Mouse (Mus musculus) cerebellum, postnatal 36 days (tissue): ENCODE data around the gene Eif2ak4.

Experiments
- DNase-seq, 2 experiments: peaks; one replicate each; pipeline ENCODE4 v3.0.0; 2021 to 2022; ENCODE audit warnings: mixed read lengths in 2 of 2

The Eif2ak4 gene

DNA sequence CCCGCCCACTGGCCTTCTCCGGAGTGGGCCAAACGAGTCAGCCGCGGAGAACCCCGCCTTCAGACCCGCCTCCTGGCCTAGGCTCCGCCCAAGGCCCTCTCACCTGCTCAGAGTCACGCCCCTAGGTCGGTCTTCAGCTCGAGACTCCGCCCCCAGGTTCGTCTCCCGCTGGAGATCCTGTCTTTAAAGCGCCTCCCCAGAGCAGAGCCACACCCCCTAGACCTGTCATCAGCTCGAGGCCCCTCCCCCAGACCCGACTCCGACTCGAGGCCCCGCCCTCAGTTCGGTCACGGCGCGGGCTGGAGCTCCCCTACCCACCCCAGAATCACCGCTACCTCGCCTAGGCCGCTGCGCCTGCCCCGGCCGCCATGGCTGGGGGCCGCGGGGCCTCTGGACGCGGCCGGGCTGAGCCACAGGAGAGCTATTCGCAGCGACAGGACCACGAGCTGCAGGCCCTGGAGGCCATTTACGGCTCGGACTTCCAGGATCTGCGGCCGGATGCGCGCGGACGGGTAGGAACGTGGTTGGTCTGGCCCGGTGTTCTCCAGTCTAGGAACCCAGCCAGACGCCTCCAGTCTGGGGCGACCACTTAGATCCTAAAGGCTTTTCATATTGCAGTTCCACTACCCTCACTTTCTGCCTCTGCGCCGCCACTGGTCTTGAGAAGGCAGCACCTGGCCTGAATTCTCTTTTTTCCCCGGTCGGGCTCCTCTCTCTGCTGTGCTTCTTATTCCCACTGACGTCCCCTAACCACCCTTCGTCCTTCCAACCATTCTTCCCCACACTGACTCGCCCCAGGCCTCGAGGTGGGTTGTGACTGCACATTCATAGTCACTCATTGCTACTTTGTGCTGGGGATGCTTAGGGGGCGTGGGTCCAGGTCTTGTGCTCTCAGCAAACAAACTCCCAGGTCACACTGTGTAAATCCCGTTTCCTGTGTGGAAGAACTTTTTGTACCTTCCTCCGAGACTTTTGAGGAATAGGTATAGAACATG is at the start of gene Eif2ak4:
Gene Eif2ak4, plus strand, starts transcription at position 278 of the 995 bp plus-strand sequence.
- peak; percentile 98 to 99 for DNase-seq

- DNase-seq, result no peak
These were observed 47.1 kb upstream of the Eif2ak4 start for GRCm38 (mm10) chr2:118341295-118341694.

DNA sequence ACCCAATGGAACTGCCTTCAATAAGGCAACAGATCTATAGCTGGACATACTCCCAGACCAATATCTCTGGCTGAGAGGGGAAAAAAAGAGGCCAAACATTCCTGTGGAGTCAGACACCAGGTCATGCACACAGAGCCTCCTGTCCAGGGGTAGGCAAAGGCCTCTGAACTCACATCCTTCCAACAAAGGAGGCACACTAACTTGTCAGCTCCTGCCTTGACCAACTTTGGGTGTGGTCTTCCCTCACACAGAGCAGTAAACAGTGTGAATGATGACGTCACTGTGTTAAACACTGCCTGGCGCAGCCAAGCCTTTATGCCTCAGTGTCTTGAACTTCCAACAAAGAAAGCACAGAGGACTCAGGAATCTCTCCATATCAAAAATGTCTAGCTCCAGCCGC is 44.5 kb upstream of the Eif2ak4 start:
- no peak for DNase-seq

DNA sequence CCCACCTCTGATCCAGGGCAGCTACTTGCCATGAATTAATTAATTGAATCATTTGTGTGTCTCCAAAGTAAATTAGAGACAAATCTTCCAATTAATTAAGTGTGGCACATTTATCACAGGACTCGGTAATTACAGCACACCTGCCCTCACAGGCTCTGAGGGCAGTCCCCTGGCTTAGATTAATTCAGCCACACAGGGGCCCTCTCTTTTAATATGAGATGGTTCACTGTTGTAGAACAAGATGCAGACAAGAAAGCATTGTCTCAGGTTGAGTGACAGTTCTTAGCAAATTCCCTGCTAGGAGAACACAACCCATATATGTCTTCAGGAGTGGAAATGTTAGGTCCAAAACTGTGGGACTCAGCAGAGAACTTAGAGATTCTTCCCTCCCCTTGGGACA is 42.9 kb upstream of the Eif2ak4 start:
- no peak for DNase-seq

- DNase-seq, result no peak
These were observed 34.9 kb upstream of the Eif2ak4 start for GRCm38 (mm10) chr2:118353498-118353897.

- DNase-seq, result no peak
These were observed 34.5 kb upstream of the Eif2ak4 start for GRCm38 (mm10) chr2:118353916-118354403.

DNA sequence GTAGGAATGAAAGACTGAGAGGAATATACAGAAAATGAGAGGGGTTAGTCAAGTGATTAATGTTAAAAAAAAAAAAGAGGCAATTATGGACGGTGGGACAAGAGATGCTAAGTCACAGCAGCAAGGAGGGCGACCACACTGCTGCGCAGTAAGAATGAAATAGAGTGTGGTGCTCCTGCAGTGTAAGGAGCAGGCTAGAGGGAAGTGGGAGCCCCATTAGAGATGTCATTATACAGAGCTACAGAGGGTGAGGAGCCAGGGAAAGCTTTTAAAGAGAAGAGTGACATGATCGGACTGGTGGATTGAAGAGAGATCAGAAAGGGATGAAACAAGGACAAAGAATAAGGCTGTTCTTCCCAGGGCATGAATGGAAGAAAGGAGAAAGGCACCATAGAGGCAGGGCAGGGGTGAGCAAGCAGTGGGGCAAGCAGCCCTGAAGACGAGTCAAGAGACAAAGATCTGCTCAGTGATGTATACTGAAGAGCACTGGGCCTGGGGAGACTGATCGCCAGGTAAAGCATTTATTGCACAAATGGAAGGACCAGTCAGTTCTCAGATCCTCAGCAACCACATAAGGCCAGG is 33.2 kb upstream of the Eif2ak4 start:
- DNase-seq, result no peak

- no peak for DNase-seq
These were observed 16.6 kb upstream of the Eif2ak4 start for GRCm38 (mm10) chr2:118371841-118372240.

DNA sequence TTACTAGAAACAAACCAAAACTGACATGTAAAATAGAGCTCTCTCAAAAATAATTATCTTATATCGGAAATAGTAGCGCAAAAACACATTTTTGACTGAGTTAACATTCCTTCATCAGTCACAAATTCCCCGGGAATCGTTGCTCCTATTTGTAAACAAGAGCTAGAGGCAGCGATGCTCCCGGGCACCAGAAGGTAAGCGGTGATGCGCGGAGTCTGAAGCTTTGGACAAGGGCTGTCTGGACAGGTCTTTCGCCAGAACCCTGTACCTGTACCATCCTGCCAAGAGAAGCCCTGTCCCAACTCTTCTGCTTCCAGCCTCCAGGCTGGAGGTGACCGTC is 15.9 kb upstream of the Eif2ak4 start:
- DNase-seq, result no peak

DNA sequence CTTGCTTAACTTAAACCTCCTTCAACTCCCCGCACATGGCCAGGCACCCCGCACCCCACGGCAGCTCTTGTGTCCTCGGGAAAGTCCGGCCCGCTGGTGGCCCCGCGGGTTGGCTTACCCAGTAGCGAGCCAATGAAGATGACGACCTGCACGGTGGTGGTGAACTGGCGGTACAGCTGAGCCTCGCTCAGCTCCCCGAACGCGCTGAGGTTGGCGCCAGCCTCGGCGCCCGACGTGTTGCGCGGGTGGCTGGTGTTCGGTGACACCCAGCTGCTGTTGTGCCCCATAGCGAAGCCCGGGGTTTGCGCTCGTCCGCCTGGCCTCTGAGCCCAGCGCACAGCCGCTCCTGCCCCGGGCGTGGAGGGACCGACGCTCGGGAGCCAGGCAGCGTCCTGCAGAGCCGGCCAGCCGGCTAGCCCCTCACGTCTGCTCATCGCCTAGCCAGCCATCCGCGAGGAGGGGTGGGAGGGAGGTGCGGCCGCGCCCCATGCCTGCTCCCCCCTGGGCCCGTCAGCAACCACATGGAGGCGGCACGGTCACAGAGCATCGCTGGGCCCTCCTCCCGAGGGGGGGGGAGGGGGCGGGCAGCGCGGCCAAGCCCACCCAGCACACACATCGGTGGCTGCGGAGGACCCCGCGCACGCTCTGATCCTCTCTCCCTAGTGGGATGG is 15.4 kb upstream of the Eif2ak4 start, which contains the start of gene Gpr176:
Gene Gpr176, minus strand, starts transcription at position 519 of the 671 bp plus-strand sequence.
- DNase-seq, result peak; percentile 54 to 59

GRCm38 (mm10) chr2:118373572-118374279 is 14.7 kb upstream of the Eif2ak4 start:
- DNase-seq, result peak; percentile 78 to 85

GRCm38 (mm10) chr2:118375522-118375921 is 12.9 kb upstream of the Eif2ak4 start:
- DNase-seq, result no peak

GRCm38 (mm10) chr2:118375931-118376330 is 12.5 kb upstream of the Eif2ak4 start:
- no peak for DNase-seq

- DNase-seq, result no peak
These were observed 8.7 kb upstream of the Eif2ak4 start for GRCm38 (mm10) chr2:118379756-118380155.

GRCm38 (mm10) chr2:118383387-118383786 is 5.0 kb upstream of the Eif2ak4 start:
- DNase-seq, result no peak

- DNase-seq, result no peak
These were observed 1.2 kb downstream of the Eif2ak4 start for GRCm38 (mm10) chr2:118389569-118389968.

- no peak for DNase-seq
These were observed 1.7 kb downstream of the Eif2ak4 start for GRCm38 (mm10) chr2:118390072-118390471.

DNA sequence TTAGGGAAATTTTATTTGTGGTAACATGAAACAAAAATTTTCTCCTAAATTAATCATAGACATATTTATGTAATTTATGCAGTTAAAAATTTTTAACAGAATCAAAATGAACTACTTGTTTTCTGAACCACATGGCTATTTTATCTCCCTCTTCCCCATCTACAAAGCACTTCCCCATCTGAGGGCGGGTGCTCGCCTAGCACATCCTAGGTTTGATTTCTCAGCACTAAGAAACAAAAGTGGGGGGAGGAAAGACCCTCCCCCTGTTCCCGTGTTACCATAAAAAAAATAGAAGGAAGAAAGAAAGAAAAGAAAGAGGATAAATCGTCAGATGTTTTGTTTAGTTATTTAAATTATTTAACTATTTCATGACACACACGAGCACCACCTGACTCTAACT is 2.8 kb downstream of the Eif2ak4 start:
- DNase-seq, result no peak

GRCm38 (mm10) chr2:118399751-118400150 is 11.3 kb downstream of the Eif2ak4 start:
- no peak for DNase-seq

- DNase-seq, result no peak
These were observed 13.7 kb downstream of the Eif2ak4 start for GRCm38 (mm10) chr2:118401834-118402727.

DNA sequence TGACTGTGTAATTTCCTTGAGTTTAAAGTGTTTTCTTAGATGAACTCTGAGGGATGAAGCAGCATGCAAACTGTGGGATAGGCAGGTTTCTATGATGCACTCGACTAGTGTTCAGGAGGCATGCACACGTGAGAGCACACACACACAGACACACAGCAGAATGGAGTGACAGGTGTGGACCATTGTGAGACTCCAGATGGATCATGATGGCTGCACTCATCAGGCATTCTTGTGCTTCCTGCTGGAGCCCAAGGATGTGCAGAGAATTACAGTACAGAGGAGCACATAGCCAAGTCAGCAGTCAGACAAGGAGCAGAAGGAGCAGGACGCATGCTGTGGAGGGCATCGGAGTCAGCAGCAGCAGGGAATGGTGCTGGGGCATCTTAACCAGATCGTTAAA is 15.9 kb downstream of the Eif2ak4 start:
- no peak for DNase-seq

DNA sequence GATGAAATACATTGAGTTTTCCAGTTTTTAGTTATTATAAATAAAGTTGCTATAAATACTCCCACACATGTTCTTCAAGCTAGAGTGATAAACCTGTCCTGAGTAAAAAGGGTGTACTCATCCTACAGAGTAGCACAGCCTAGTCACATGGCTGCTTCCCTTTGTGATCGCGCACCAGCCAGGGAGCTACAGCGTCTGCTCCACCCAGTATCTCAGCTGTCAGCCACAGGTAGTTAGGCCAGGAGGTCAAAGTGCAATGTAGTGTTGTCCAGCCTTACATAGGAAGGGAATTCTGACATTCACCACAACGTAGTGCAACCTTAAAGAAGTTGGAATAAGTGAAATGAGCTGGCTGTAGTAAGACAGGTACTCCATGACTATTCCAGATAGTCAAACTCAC is 17.1 kb downstream of the Eif2ak4 start:
- no peak for DNase-seq
